Mouse (Mus musculus) frontal cortex, postnatal 25 days (tissue): ENCODE data around the gene Gm17693.
"Not testable (repeated sequence)": the region's sequence is repeated elsewhere in the genome, so short reads cannot be mapped to it uniquely, and the experiment has no call there.

Experiments
- DNase-seq, 2 experiments: peaks; one replicate each; pipeline ENCODE4 v3.0.0; 2022; ENCODE audit warnings: low spot score in 2 of 2

Gene Gm17693

GRCm38 (mm10) chrX:125705144-125705543 is at the start of gene Gm17693:
Gm17693 (plus strand) TSS chrX:125705444.
- not testable (repeated sequence) for DNase-seq
